Mouse (Mus musculus): Measurements from ENCODE around the gene Ddx43. TPM values are rescaled to one million over a fixed set of nuclear protein-coding genes. Genes with fewer than 3 reads are reported as not detected.

The Ddx43 gene
- polyA plus RNA-seq, 1 experiment, result 0.05 TPM

- WGBS, result 76% methylated on average over 4 of the region's 4 CpGs
- TF ChIP-seq CTCF (IDR thresholded peaks at IDR 0.05; ENCODE audit: borderline replicate concordance, insufficient read depth, low read depth, low read length) (no peak), POLR2A (IDR thresholded peaks at IDR 0.05; ENCODE audit: borderline replicate concordance, insufficient read depth, low read length) (no peak)
- Histone ChIP-seq H3K4me1 (ENCODE audit: control insufficient read depth, insufficient read depth, low read length) (peaks cover 4% of the 10 kb centered on the region; the same call in 1 of the 2 replicates), H3K4me3 (replicated peaks; ENCODE audit: insufficient read depth, low read depth, low read length) (no peak overlapping the region), H3K27me3 (ENCODE audit: control insufficient read depth, insufficient read depth, low read length) (no peaks in the 10 kb centered on the region), H3K27ac (ENCODE audit: insufficient read depth, low read length) (no peak overlapping the region)
- no peak for DNase-seq
Observed at GRCm38 (mm10) chr9:78451382-78451781, 55.8 kb downstream of the Ddx43 start.

- no peak overlapping the region for H3K4me3 ChIP-seq (replicated peaks; ENCODE audit: insufficient read depth, low read depth, low read length)
- H3K27me3 ChIP-seq (ENCODE audit: control insufficient read depth, insufficient read depth, low read length), result no peaks in the 10 kb centered on the region
- DNase-seq, result no peak
- no peak overlapping the region for H3K27ac ChIP-seq (ENCODE audit: insufficient read depth, low read length)
- no peaks in the 10 kb centered on the region for H3K4me1 ChIP-seq (ENCODE audit: control insufficient read depth, insufficient read depth, low read length)
- TF ChIP-seq POLR2A (IDR thresholded peaks at IDR 0.05; ENCODE audit: borderline replicate concordance, insufficient read depth, low read length) (no peak), CTCF (IDR thresholded peaks at IDR 0.05; ENCODE audit: borderline replicate concordance, insufficient read depth, low read depth, low read length) (no peak)
- WGBS, result 92% methylated on average over 8 of the region's 8 CpGs
Observed at GRCm38 (mm10) chr9:78457026-78457425, 61.4 kb downstream of the Ddx43 start.

GRCm38 (mm10) chr9:78463337-78463736 is 67.8 kb downstream of the Ddx43 start:
- Histone ChIP-seq H3K4me1 (ENCODE audit: control insufficient read depth, insufficient read depth, low read length) (no peaks in the 10 kb centered on the region), H3K27me3 (ENCODE audit: control insufficient read depth, insufficient read depth, low read length) (no peaks in the 10 kb centered on the region), H3K4me3 (replicated peaks; ENCODE audit: insufficient read depth, low read depth, low read length) (no peak overlapping the region), H3K27ac (ENCODE audit: insufficient read depth, low read length) (no peak overlapping the region)
- WGBS, result 88% methylated on average over 4 of the region's 4 CpGs
- no peak for DNase-seq
- TF ChIP-seq POLR2A (IDR thresholded peaks at IDR 0.05; ENCODE audit: borderline replicate concordance, insufficient read depth, low read length), result no peak
- no peak for TF ChIP-seq CTCF (IDR thresholded peaks at IDR 0.05; ENCODE audit: borderline replicate concordance, insufficient read depth, low read depth, low read length)

GRCm38 (mm10) chr9:78465725-78466124 is 70.1 kb downstream of the Ddx43 start:
- no peak for DNase-seq
- no peak overlapping the region for H3K27ac ChIP-seq (ENCODE audit: insufficient read depth, low read length)
- no peak for TF ChIP-seq POLR2A (IDR thresholded peaks at IDR 0.05; ENCODE audit: borderline replicate concordance, insufficient read depth, low read length)
- no peak for TF ChIP-seq CTCF (IDR thresholded peaks at IDR 0.05; ENCODE audit: borderline replicate concordance, insufficient read depth, low read depth, low read length)
- H3K4me1 ChIP-seq (ENCODE audit: control insufficient read depth, insufficient read depth, low read length), result no peaks in the 10 kb centered on the region
- no peaks in the 10 kb centered on the region for H3K27me3 ChIP-seq (ENCODE audit: control insufficient read depth, insufficient read depth, low read length)
- no peak overlapping the region for H3K4me3 ChIP-seq (replicated peaks; ENCODE audit: insufficient read depth, low read depth, low read length)
- WGBS, result 77% methylated on average over 3 of the region's 3 CpGs

Other genes with a start within 250 kb of the Ddx43 start
- 107 and 113 TPM in 2 replicates for gene Gsta4, start 213.0 kb upstream of the Ddx43 start, polyA plus RNA-seq (2012; rRNA removed)
- not detected in 2 replicates for gene Gsta1, start 165.1 kb upstream of the Ddx43 start, polyA plus RNA-seq (2012; rRNA removed)
- not detected in 2 replicates for gene Gm3776, start 138.6 kb upstream of the Ddx43 start, polyA plus RNA-seq (2012; rRNA removed)
- gene Gm10639, start 105.9 kb upstream of the Ddx43 start, polyA plus RNA-seq (2012; rRNA removed), result not detected in 2 replicates
- not detected in 2 replicates for gene Omt2a, start 81.0 kb upstream of the Ddx43 start, polyA plus RNA-seq (2012; rRNA removed)
- not detected in 2 replicates for gene Omt2b, start 68.2 kb upstream of the Ddx43 start, polyA plus RNA-seq (2012; rRNA removed)
- not detected in 2 replicates for gene Gsta2, start 40.0 kb upstream of the Ddx43 start, polyA plus RNA-seq (2012; rRNA removed)
- 0.41 TPM in 2 replicates for gene Dppa5a, start 27.6 kb upstream of the Ddx43 start, polyA plus RNA-seq (2012; rRNA removed)
- 0.23 and 0.24 TPM in 2 replicates for gene Ooep, start 17.1 kb upstream of the Ddx43 start, polyA plus RNA-seq (2012; rRNA removed)
- 0.33 and 0.40 TPM in 2 replicates for gene Cgas, start 47.5 kb downstream of the Ddx43 start, polyA plus RNA-seq (2012; rRNA removed)
- gene Mto1, start 52.4 kb downstream of the Ddx43 start, polyA plus RNA-seq (2012; rRNA removed), result 31.6 TPM in 2 replicates
- gene Gm17324, start 53.0 kb downstream of the Ddx43 start, polyA plus RNA-seq (2012; rRNA removed), result 0.34 and 0.40 TPM in 2 replicates
- 2,299 and 2,427 TPM in 2 replicates for gene Eef1a1, start 93.4 kb downstream of the Ddx43 start, polyA plus RNA-seq (2012; rRNA removed)
- gene Slc17a5, start 192.3 kb downstream of the Ddx43 start, polyA plus RNA-seq (2012; rRNA removed), result 13.7 and 14.0 TPM in 2 replicates
- gene Cd109, start 219.8 kb downstream of the Ddx43 start, polyA plus RNA-seq (2012; rRNA removed), result 0.20 and 0.33 TPM in 2 replicates

All from cerebellum, adult 2 months (tissue).